Mouse (Mus musculus) MEL (cell line): ENCODE data around the gene Igfals.

Source experiments
- CHD2 ChIP-seq: IDR thresholded peaks from 2 replicates; pipeline ENCODE4 v1.6.1; 2011; ENCODE audit warnings: low read length, improper control_type of control experiment
- CTCF ChIP-seq, 3 experiments: IDR thresholded peaks in 2 of 3; conservative IDR thresholded peaks in 1 of 3; 2 replicates each; pipeline ENCODE4 v1.5.1; 2011 to 2012; ENCODE audit warnings: low read length in 3 of 3, low read depth in 2 of 3, mild to moderate bottlenecking in 2 of 3, improper control_type of control experiment in 1 of 3, inconsistent platforms in 1 of 3, mixed read lengths in 1 of 3, moderate library complexity in 1 of 3; ENCODE audit not compliant: control insufficient read depth in 1 of 3, insufficient read depth in 1 of 3, poor library complexity in 1 of 3, severe bottlenecking in 1 of 3
- EP300 ChIP-seq, 2 experiments: IDR thresholded peaks; 2 replicates each; pipeline ENCODE4 v1.6.1; 2011; ENCODE audit warnings: improper control_type of control experiment in 2 of 2, low read length in 2 of 2, low read depth in 1 of 2, mild to moderate bottlenecking in 1 of 2
- MAFK ChIP-seq: IDR thresholded peaks from 2 replicates; pipeline ENCODE4 v1.6.1; 2011; ENCODE audit warnings: low read depth, mild to moderate bottlenecking, low read length, improper control_type of control experiment, borderline replicate concordance
- MAZ ChIP-seq: IDR thresholded peaks from 2 replicates; pipeline ENCODE4 v1.6.1; 2012; ENCODE audit warnings: low read depth, mild to moderate bottlenecking, inconsistent platforms, low read length, improper control_type of control experiment
- MYC ChIP-seq: IDR thresholded peaks from 2 replicates; pipeline ENCODE4 v1.6.1; 2011; ENCODE audit warnings: low read depth, mild to moderate bottlenecking, low read length, improper control_type of control experiment, moderate library complexity
- POLR2A ChIP-seq, 2 experiments: IDR thresholded peaks; 2 replicates each; pipeline ENCODE4 v1.6.1; 2011 to 2012; ENCODE audit warnings: low read length in 2 of 2, mild to moderate bottlenecking in 2 of 2, control low read depth in 1 of 2, improper control_type of control experiment in 1 of 2, low read depth in 1 of 2, moderate library complexity in 1 of 2; ENCODE audit not compliant: control insufficient read depth in 1 of 2, insufficient read depth in 1 of 2, poor library complexity in 1 of 2
- TAL1 ChIP-seq: IDR thresholded peaks from 2 replicates; pipeline ENCODE4 v1.6.1; 2012; ENCODE audit warnings: mild to moderate bottlenecking, inconsistent platforms, low read length, moderate library complexity, mixed read lengths
- TCF12 ChIP-seq: IDR thresholded peaks from 2 replicates; pipeline ENCODE4 v1.6.1; 2014; ENCODE audit warnings: low read depth, mild to moderate bottlenecking, inconsistent platforms, low read length, improper control_type of control experiment, moderate library complexity
- USF1 ChIP-seq: IDR thresholded peaks from 2 replicates; pipeline ENCODE4 v1.6.1; 2014; ENCODE audit warnings: low read depth, mild to moderate bottlenecking, inconsistent platforms, low read length, improper control_type of control experiment, moderate library complexity
- ZC3H11A ChIP-seq: IDR thresholded peaks from 2 replicates; pipeline ENCODE4 v1.6.1; 2012; ENCODE audit warnings: low read depth, mild to moderate bottlenecking, inconsistent platforms, low read length, improper control_type of control experiment
- ZNF384 ChIP-seq: IDR thresholded peaks from 2 replicates; pipeline ENCODE4 v1.6.1; 2012; ENCODE audit warnings: low read depth, mild to moderate bottlenecking, inconsistent platforms, low read length, improper control_type of control experiment

DNA sequence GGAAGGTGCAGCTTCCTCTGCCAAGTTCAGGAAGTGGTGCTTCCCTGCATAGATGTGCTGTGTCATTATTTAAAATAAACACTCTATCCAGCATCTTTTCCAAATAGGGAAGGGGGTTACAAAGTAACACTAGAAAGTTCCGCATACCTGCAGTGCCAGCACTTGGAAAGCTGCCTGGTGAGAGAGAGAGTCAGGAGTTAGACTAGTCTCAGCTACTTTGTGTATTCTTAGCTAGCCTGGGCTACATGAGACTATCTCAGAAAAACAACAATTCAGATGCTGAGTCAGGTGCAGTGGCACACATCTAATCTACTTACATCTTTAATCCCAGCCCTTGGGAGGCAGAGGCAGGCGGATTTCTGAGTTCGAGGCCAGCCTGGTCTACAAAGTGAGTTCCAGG is 4.0 kb upstream of the Igfals start:
- TF ChIP-seq ZNF384 (no peak), MYC (no peak), CTCF (IDR thresholded peaks at IDR 0.05 in 2 of 3, conservative IDR thresholded peaks at IDR 0.05 in 1 of 3; ENCODE audit: control insufficient read depth in 1 of 3, insufficient read depth in 1 of 3, low read depth in 2 of 3, low read length in 3 of 3, poor library complexity in 1 of 3, severe bottlenecking in 1 of 3) (no peak), ZC3H11A (no peak), POLR2A (IDR thresholded peaks at IDR 0.05; ENCODE audit: control insufficient read depth in 1 of 2, insufficient read depth in 1 of 2, low read depth in 1 of 2, low read length in 2 of 2, poor library complexity in 1 of 2) (no peak), EP300 (IDR thresholded peaks at IDR 0.05; ENCODE audit: low read depth in 1 of 2, low read length in 2 of 2) (no peak), MAZ (no peak), TAL1 (no peak), MAFK (no peak), TCF12 (no peak), CHD2 (no peak), USF1 (no peak)
